Mouse (Mus musculus): Measurements from ENCODE around the gene Ankrd65. TPM values are rescaled to one million over a fixed set of nuclear protein-coding genes. Genes with fewer than 3 reads are reported as not detected.

The Ankrd65 gene
- polyA plus RNA-seq, 1 experiment from 2014 or later, result not detected

DNA sequence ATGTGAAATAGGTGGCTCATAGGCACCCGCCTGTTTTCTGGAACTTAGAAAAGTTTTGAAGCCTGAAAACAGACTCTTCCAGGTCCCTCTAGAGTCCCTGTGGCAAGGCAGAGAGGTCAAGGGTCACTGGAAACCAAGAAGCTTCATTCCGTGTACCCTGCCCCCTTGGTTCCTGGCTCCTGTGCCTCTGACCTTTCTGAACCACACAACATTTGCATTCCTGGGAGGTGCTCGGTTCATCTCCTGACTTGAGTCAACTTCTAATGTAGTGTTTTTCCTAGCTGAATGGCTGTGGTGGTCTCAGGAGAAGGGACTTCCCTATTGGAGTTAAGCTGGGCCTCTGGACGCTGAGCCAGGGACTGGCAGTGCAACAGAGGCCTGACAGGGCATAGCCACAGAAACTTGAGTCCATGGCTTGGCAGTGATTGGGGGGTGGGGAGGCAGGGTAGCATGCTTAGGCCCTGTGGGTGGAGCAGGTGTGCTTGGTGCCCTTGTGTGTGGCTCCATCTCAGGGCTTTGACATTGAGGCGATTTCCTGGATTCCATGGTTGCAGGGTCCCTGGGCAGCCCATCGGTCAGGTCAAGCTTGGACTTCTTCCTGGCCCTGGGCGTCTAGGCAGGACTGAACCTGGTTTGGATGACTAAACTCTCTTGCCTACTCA, 58.3 kb downstream of the Ankrd65 start:
- no peaks in the 10 kb centered on the region for H3K27me3 ChIP-seq (replicated peaks; ENCODE audit: control insufficient read depth, insufficient read depth, low read length)
- 58% methylated on average over 7 of the region's 7 CpGs for WGBS
- H3K9ac ChIP-seq (ENCODE audit: low read depth, low read length), result peak overlapping the region; percentile 90
- no peak overlapping the region for H3K27ac ChIP-seq (ENCODE audit: low read length)
- H3K9me3 ChIP-seq (ENCODE audit: control insufficient read depth, low read length), result no peaks in the 10 kb centered on the region
- H3K4me2 ChIP-seq (ENCODE audit: low read depth, low read length), result peak overlapping the region; percentile 76
- peak; percentile 12; the same call in 1 of the 2 replicates for ATAC-seq
- 0 out of 2 replicates have a peak, but pooled peaks cover 1% of the 10 kb centered on the region for H3K36me3 ChIP-seq (ENCODE audit: control insufficient read depth, insufficient read depth, low read length)
- H3K4me3 ChIP-seq (ENCODE audit: low read length), result peak overlapping the region; percentile 86
- peaks cover 27% of the 10 kb centered on the region for H3K4me1 ChIP-seq (ENCODE audit: control insufficient read depth, insufficient read depth, low read length)

Small RNAs within 50 kb of the gene (microRNA-seq; reads per million reads assigned to microRNA genes)
- gene Gm27743, result not detected

Other genes with a start within 250 kb of the Ankrd65 start
- 97.3 and 98.2 TPM in 2 replicates for gene Nadk, start 228.1 kb upstream of the Ankrd65 start, polyA plus RNA-seq (2015; fragmentation: Nextera tagmentation; extraction: Ambion mirVana)
- gene Slc35e2, start 189.0 kb upstream of the Ankrd65 start, polyA plus RNA-seq (2015; fragmentation: Nextera tagmentation; extraction: Ambion mirVana), result 6.2 and 7.1 TPM in 2 replicates
- 48.4 and 49.8 TPM in 2 replicates for gene Cdk11b, start 165.6 kb upstream of the Ankrd65 start, polyA plus RNA-seq (2015; fragmentation: Nextera tagmentation; extraction: Ambion mirVana)
- not detected in 2 replicates for gene Gm10563, start 145.0 kb upstream of the Ankrd65 start, polyA plus RNA-seq (2015; fragmentation: Nextera tagmentation; extraction: Ambion mirVana)
- gene Mmp23, start 137.1 kb upstream of the Ankrd65 start, polyA plus RNA-seq (2015; fragmentation: Nextera tagmentation; extraction: Ambion mirVana), result 39.6 and 41.3 TPM in 2 replicates
- gene Mib2, start 121.2 kb upstream of the Ankrd65 start, polyA plus RNA-seq (2015; fragmentation: Nextera tagmentation; extraction: Ambion mirVana), result 18.6 and 18.7 TPM in 2 replicates
- 1.9 and 2.0 TPM in 2 replicates for gene Fndc10, start 96.1 kb upstream of the Ankrd65 start, polyA plus RNA-seq (2015; fragmentation: Nextera tagmentation; extraction: Ambion mirVana)
- gene Ssu72, start 85.6 kb upstream of the Ankrd65 start, polyA plus RNA-seq (2015; fragmentation: Nextera tagmentation; extraction: Ambion mirVana), result 155 and 163 TPM in 2 replicates
- 0.16 and 0.23 TPM in 2 replicates for gene Tmem240, start 55.6 kb upstream of the Ankrd65 start, polyA plus RNA-seq (2015; fragmentation: Nextera tagmentation; extraction: Ambion mirVana)
- 142 and 150 TPM in 2 replicates for gene Atad3a, start 29.3 kb upstream of the Ankrd65 start, polyA plus RNA-seq (2015; fragmentation: Nextera tagmentation; extraction: Ambion mirVana)
- 18.9 TPM in 2 replicates for gene Vwa1, start 15.7 kb upstream of the Ankrd65 start, polyA plus RNA-seq (2015; fragmentation: Nextera tagmentation; extraction: Ambion mirVana)
- gene Tmem88b, start 4.6 kb upstream of the Ankrd65 start, polyA plus RNA-seq (2015; fragmentation: Nextera tagmentation; extraction: Ambion mirVana), result 0.89 and 1.1 TPM in 2 replicates
- gene Mrpl20, start 12.4 kb downstream of the Ankrd65 start, polyA plus RNA-seq (2015; fragmentation: Nextera tagmentation; extraction: Ambion mirVana), result 210 and 226 TPM in 2 replicates
- 130 and 131 TPM in 2 replicates for gene Ccnl2, start 22.1 kb downstream of the Ankrd65 start, polyA plus RNA-seq (2015; fragmentation: Nextera tagmentation; extraction: Ambion mirVana)
- gene Aurkaip1, start 40.8 kb downstream of the Ankrd65 start, polyA plus RNA-seq (2015; fragmentation: Nextera tagmentation; extraction: Ambion mirVana), result 180 and 196 TPM in 2 replicates
- 76.3 and 80.5 TPM in 2 replicates for gene Mxra8, start 49.2 kb downstream of the Ankrd65 start, polyA plus RNA-seq (2015; fragmentation: Nextera tagmentation; extraction: Ambion mirVana)
- 3.7 and 4.7 TPM in 2 replicates for gene Dvl1, start 57.0 kb downstream of the Ankrd65 start, polyA plus RNA-seq (2015; fragmentation: Nextera tagmentation; extraction: Ambion mirVana)
- gene Tas1r3, start 72.9 kb downstream of the Ankrd65 start, polyA plus RNA-seq (2015; fragmentation: Nextera tagmentation; extraction: Ambion mirVana), result 0.28 and 0.32 TPM in 2 replicates
- gene Cptp, start 79.0 kb downstream of the Ankrd65 start, polyA plus RNA-seq (2015; fragmentation: Nextera tagmentation; extraction: Ambion mirVana), result 23.6 and 24.9 TPM in 2 replicates
- gene Ints11, start 79.1 kb downstream of the Ankrd65 start, polyA plus RNA-seq (2015; fragmentation: Nextera tagmentation; extraction: Ambion mirVana), result 60.0 and 67.1 TPM in 2 replicates
- 49.4 and 58.6 TPM in 2 replicates for gene Pusl1, start 101.3 kb downstream of the Ankrd65 start, polyA plus RNA-seq (2015; fragmentation: Nextera tagmentation; extraction: Ambion mirVana)
- gene Acap3, start 101.4 kb downstream of the Ankrd65 start, polyA plus RNA-seq (2015; fragmentation: Nextera tagmentation; extraction: Ambion mirVana), result 9.8 and 10.8 TPM in 2 replicates
- 89.5 and 93.4 TPM in 2 replicates for gene Ube2j2, start 153.4 kb downstream of the Ankrd65 start, polyA plus RNA-seq (2015; fragmentation: Nextera tagmentation; extraction: Ambion mirVana)
- gene C1qtnf12, start 171.9 kb downstream of the Ankrd65 start, polyA plus RNA-seq (2015; fragmentation: Nextera tagmentation; extraction: Ambion mirVana), result 59.9 and 75.4 TPM in 2 replicates
- gene B3galt6, start 202.2 kb downstream of the Ankrd65 start, polyA plus RNA-seq (2015; fragmentation: Nextera tagmentation; extraction: Ambion mirVana), result 11.7 and 12.0 TPM in 2 replicates
- gene Sdf4, start 202.4 kb downstream of the Ankrd65 start, polyA plus RNA-seq (2015; fragmentation: Nextera tagmentation; extraction: Ambion mirVana), result 165 and 171 TPM in 2 replicates
- 0.55 and 0.86 TPM in 2 replicates for gene Tnfrsf4, start 223.4 kb downstream of the Ankrd65 start, polyA plus RNA-seq (2015; fragmentation: Nextera tagmentation; extraction: Ambion mirVana)
- gene Tnfrsf18, start 235.7 kb downstream of the Ankrd65 start, polyA plus RNA-seq (2015; fragmentation: Nextera tagmentation; extraction: Ambion mirVana), result 1.0 and 1.4 TPM in 2 replicates

Measured in intestine, embryonic 16.5 days (tissue).